Mouse (Mus musculus) C2C12 (cell line): Measurements from ENCODE around the gene Adat3. TPM values are rescaled to one million over a fixed set of nuclear protein-coding genes. Genes with fewer than 3 reads are reported as not detected.

Experiments
- H3K27me3 ChIP-seq: one replicate; pipeline ENCODE4 v1.6.1; 2011; ENCODE audit not compliant: control insufficient read depth, insufficient read depth, insufficient read length
- H3K36me3 ChIP-seq: one replicate; pipeline ENCODE4 v1.6.1; 2011; ENCODE audit not compliant: control insufficient read depth, insufficient read depth
- H3K4me3 ChIP-seq: one replicate; pipeline ENCODE4 v1.5.1; 2011; ENCODE audit warnings: mild to moderate bottlenecking, control low read depth; ENCODE audit not compliant: poor library complexity, insufficient read depth, severe bottlenecking
- H3K79me2 ChIP-seq: one replicate; pipeline ENCODE4 v1.6.1; 2011; ENCODE audit not compliant: control insufficient read depth, insufficient read depth
- H3K79me3 ChIP-seq: one replicate; pipeline ENCODE4 v1.6.1; 2011; ENCODE audit warnings: low read depth, control low read depth
- H3ac ChIP-seq: one replicate; pipeline ENCODE3; 2011; ENCODE audit warnings: low read depth; ENCODE audit not compliant: control insufficient read depth, insufficient read length
- CEBPB ChIP-seq: IDR thresholded peaks from one replicate; pipeline ENCODE4 v1.6.1; 2011; ENCODE audit warnings: low read depth, mild to moderate bottlenecking, control low read depth, moderate library complexity
- CTCF ChIP-seq: IDR thresholded peaks from one replicate; pipeline ENCODE4 v1.5.1; 2011; ENCODE audit not compliant: control insufficient read depth, insufficient read depth, insufficient read length
- FOSL1 ChIP-seq: IDR thresholded peaks from one replicate; pipeline ENCODE4 v1.8.0; 2011; ENCODE audit warnings: mild to moderate bottlenecking, low read length; ENCODE audit not compliant: poor library complexity, insufficient read depth, severe bottlenecking
- MAX ChIP-seq: IDR thresholded peaks from one replicate; pipeline ENCODE4 v1.6.1; 2011; ENCODE audit warnings: mild to moderate bottlenecking, control low read depth
- MYOD1 ChIP-seq: IDR thresholded peaks from one replicate; pipeline ENCODE4 v1.6.1; 2011; ENCODE audit warnings: low read depth; ENCODE audit not compliant: control insufficient read depth, insufficient read length
- MYOG ChIP-seq: IDR thresholded peaks from one replicate; pipeline ENCODE4 v1.6.1; 2011; ENCODE audit not compliant: control insufficient read depth, insufficient read length; ENCODE audit errors: extremely low read depth
- USF1 ChIP-seq: IDR thresholded peaks from one replicate; pipeline ENCODE4 v1.6.1; 2011; ENCODE audit warnings: low read depth, mild to moderate bottlenecking, control low read depth, moderate library complexity
- polyA plus RNA-seq: library from polyadenylated mRNA; unstranded; fragments of >200 nt; fragmentation: generic; extraction: Trizol; gene quantifications from one replicate; pipeline ENCODE4 v1.2.1, GENCODE M21; 2012; ENCODE audit warnings: missing spikeins

Adat3 gene
- polyA plus RNA-seq, 1 experiment, result 11.1 TPM

DNA sequence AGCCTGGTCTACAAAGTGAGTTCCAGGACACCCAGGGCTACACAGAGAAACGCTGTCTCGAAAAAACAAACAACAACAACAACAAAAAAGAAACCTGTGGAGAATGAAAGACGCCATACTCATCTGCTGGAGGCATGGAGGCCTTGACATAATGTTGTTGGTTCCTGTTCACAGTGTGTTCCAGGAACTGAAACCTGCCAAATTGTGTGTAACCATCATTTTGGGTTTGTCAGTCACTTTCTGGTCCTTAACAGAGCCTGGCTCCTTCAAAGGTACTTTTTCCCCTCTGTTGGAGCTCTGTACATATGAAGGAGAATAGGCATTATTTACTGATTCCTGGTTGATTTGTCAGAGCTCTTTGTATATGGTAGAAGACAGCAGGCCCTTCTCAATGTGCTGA lies 9.2 kb downstream of the Adat3 start:
- no peaks in the 10 kb centered on the region for H3K27me3 ChIP-seq
- no peak for TF ChIP-seq CTCF
- H3ac ChIP-seq, result no peak overlapping the region
- peaks cover 8% of the 10 kb centered on the region for H3K79me3 ChIP-seq
- no peak overlapping the region for H3K4me3 ChIP-seq
- H3K36me3 ChIP-seq, result peaks cover 55% of the 10 kb centered on the region
- peaks cover 21% of the 10 kb centered on the region for H3K79me2 ChIP-seq

DNA sequence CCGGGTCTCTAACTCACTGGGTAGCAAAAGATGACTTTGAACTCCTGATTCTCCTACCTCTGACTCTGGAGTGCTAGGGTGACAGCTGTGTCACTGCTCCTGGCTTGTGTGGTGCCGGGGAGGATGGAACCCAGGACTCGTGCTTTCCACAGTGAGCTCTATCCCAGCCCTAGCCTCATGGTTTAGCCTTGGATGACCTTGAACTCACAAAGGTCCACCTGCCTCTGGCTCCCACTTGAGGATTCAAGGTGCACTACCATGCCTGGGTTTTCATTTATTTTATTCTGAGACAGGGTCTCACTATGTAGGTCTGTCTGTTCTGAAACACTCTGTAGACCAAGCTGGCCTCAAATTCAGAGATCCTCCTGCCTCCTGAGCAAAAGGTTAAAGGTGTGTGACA lies 11.1 kb downstream of the Adat3 start:
- Histone ChIP-seq H3K36me3 (peaks cover 40% of the 10 kb centered on the region), H3K79me3 (no peaks in the 10 kb centered on the region), H3K4me3 (no peak overlapping the region), H3K79me2 (peaks cover 2% of the 10 kb centered on the region), H3ac (no peak overlapping the region), H3K27me3 (no peaks in the 10 kb centered on the region)
- TF ChIP-seq CTCF (no peak), MYOD1 (no peak), MAX (no peak), CEBPB (no peak), MYOG (no peak), FOSL1 (no peak), USF1 (no peak)

DNA sequence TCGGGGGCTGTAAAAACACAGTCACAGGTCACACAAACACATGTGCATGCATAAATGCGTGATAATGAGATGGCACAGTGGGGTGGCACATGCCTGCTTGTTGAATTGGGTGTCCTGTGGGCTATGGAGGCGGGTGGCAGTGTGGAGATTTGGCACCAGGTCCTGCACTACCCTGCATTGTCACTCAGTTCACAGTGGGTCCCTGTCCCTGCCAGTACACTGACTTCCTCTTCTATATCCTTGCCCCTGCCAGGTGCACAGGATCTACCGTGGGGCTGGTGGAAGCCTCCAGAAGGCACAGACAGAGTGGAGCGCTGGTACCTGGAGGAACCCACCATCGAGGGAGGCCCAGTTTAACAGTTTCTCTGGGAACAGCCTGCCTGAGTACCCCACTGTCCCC lies 11.7 kb downstream of the Adat3 start:
- TF ChIP-seq MAX (no peak), CEBPB (no peak), MYOD1 (no peak), CTCF (no peak), MYOG (no peak), FOSL1 (no peak), USF1 (no peak)
- Histone ChIP-seq H3K4me3 (no peak overlapping the region), H3K36me3 (peaks cover 40% of the 10 kb centered on the region), H3ac (peak overlapping the region; percentile 16), H3K27me3 (no peaks in the 10 kb centered on the region), H3K79me2 (no peaks in the 10 kb centered on the region), H3K79me3 (no peaks in the 10 kb centered on the region)

DNA sequence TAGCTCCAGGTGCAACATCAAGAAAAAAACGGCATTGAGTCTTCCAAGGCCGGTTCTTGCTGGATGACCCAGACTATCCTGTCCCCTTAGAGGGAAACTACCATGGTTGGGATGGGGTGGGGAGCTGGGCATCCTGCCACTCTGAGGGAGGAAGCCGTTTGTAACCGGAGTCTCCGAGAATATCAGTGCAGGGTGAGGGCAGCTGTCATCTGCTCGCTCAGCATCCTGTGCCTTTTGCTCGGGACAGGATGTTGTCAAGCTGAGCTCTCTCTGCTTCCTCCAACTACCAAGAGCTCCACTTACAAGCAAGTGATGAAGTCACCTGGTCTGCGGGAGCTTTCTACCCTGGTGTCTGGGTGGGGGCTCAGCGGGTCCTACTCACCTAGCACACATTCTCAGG lies 15.5 kb downstream of the Adat3 start:
- H3K79me2 ChIP-seq, result peaks cover 6% of the 10 kb centered on the region
- no peak overlapping the region for H3ac ChIP-seq
- TF ChIP-seq CTCF, result no peak
- peaks cover 28% of the 10 kb centered on the region for H3K36me3 ChIP-seq
- H3K27me3 ChIP-seq, result no peaks in the 10 kb centered on the region
- H3K4me3 ChIP-seq, result no peak overlapping the region
- H3K79me3 ChIP-seq, result peaks cover 4% of the 10 kb centered on the region

DNA sequence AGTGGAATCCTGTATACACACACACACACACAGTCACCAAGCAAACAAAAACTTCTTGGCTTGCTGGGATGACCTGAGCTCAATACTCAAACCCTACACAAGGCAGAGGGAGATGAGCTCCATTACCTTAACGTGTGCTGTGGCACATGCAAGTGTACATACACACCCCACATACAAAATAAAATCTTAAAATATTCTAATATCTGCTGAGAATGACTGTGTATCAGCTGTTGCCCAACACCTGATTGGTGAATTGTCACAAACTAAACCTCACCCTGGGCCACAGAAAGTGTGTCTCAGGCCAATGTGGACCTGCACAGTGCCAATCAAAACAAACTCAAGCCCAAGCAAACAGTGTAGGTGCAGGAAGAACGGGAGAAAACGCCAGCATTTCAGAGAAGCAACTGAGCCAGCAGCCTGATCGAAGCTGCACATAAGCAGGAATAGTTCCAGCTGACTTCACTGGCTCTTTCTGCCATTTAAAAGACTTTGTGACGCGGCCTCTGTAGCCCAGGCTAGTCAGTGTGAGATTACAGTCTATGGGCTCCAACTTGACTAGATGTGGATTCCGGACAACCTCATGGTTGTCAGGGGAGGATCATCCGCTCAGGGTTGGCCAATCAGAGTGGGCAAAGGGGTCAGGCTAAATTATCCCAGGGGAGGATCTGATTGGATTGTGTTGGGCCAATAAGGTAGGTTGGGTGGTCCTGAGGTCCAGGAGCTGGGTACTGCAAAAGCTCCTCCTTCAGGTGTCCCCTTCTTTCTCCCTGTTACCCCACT lies 17.0 kb downstream of the Adat3 start:
- TF ChIP-seq MYOG, result no peak
- no peak for TF ChIP-seq USF1
- TF ChIP-seq CEBPB, result no peak
- TF ChIP-seq MAX, result no peak
- no peak for TF ChIP-seq MYOD1
- H3K4me3 ChIP-seq, result no peak overlapping the region

GRCm38 (mm10) chr10:80620365-80620764 lies 17.7 kb downstream of the Adat3 start:
- Histone ChIP-seq H3ac (no peak overlapping the region), H3K79me2 (peaks cover 28% of the 10 kb centered on the region), H3K4me3 (no peak overlapping the region), H3K79me3 (peaks cover 25% of the 10 kb centered on the region), H3K36me3 (peaks cover 7% of the 10 kb centered on the region), H3K27me3 (no peaks in the 10 kb centered on the region)
- no peak for TF ChIP-seq MYOD1
- TF ChIP-seq MYOG, result no peak
- no peak for TF ChIP-seq USF1
- TF ChIP-seq MAX, result no peak
- no peak for TF ChIP-seq FOSL1
- TF ChIP-seq CTCF, result no peak
- no peak for TF ChIP-seq CEBPB

More for the DNA sequence above, 17.0 kb downstream of the Adat3 start:
- H3K27me3 ChIP-seq, result no peaks in the 10 kb centered on the region
- peaks cover 18% of the 10 kb centered on the region for H3K79me3 ChIP-seq
- H3ac ChIP-seq, result no peak overlapping the region
- H3K36me3 ChIP-seq, result peaks cover 14% of the 10 kb centered on the region
- peaks cover 21% of the 10 kb centered on the region for H3K79me2 ChIP-seq
